Mouse (Mus musculus) lung, postnatal 4 days (tissue): ENCODE measurements around the gene Hspbap1.

Experiments
- DNase-seq, 2 experiments: peaks; one replicate each; pipeline ENCODE4 v3.0.0; 2021

Gene Hspbap1

GRCm38 (mm10) chr16:35806973-35807662 is 36.9 kb downstream of the Hspbap1 start:
- DNase-seq, result no peak

- no peak for DNase-seq
Observed at GRCm38 (mm10) chr16:35807663-35807992, 37.5 kb downstream of the Hspbap1 start.

- no peak for DNase-seq
Observed at GRCm38 (mm10) chr16:35808838-35809237, 38.7 kb downstream of the Hspbap1 start.

- DNase-seq, result no peak
Observed at GRCm38 (mm10) chr16:35813119-35813518, 42.9 kb downstream of the Hspbap1 start.

GRCm38 (mm10) chr16:35817255-35818089 is 47.3 kb downstream of the Hspbap1 start:
- DNase-seq, result peak; percentile 74 to 87

GRCm38 (mm10) chr16:35829999-35830398 is 59.8 kb downstream of the Hspbap1 start:
- DNase-seq, result no peak

GRCm38 (mm10) chr16:35832926-35833325 is 62.8 kb downstream of the Hspbap1 start:
- no peak for DNase-seq

- DNase-seq, result no peak
Observed at GRCm38 (mm10) chr16:35834653-35835052, 64.5 kb downstream of the Hspbap1 start.

- peak in 1 of 2 experiments; percentile 39 for DNase-seq
Observed at GRCm38 (mm10) chr16:35839680-35840079, 69.5 kb downstream of the Hspbap1 start.

GRCm38 (mm10) chr16:35847138-35847537 is 77.0 kb downstream of the Hspbap1 start:
- DNase-seq, result no peak

- DNase-seq, result no peak
Observed at GRCm38 (mm10) chr16:35855846-35856245, 85.7 kb downstream of the Hspbap1 start.

- no peak for DNase-seq
Observed at GRCm38 (mm10) chr16:35856766-35857165, 86.6 kb downstream of the Hspbap1 start.

- peak; percentile 16 to 67 for DNase-seq
Observed at GRCm38 (mm10) chr16:35860236-35860635, 90.1 kb downstream of the Hspbap1 start.

GRCm38 (mm10) chr16:35862057-35862456 is 91.9 kb downstream of the Hspbap1 start:
- DNase-seq, result no peak

GRCm38 (mm10) chr16:35867726-35868125 is 97.6 kb downstream of the Hspbap1 start:
- DNase-seq, result no peak

GRCm38 (mm10) chr16:35869126-35869525 is 99.0 kb downstream of the Hspbap1 start:
- peak in 1 of 2 experiments; percentile 26 for DNase-seq

- DNase-seq, result no peak
Observed at GRCm38 (mm10) chr16:35869656-35870055, 99.5 kb downstream of the Hspbap1 start.

GRCm38 (mm10) chr16:35870581-35871047 is 100.4 kb downstream of the Hspbap1 start:
- peak in 1 of 2 experiments; percentile 5 for DNase-seq

- peak; percentile 49 to 61 for DNase-seq
Observed at GRCm38 (mm10) chr16:35871048-35871851, 101.1 kb downstream of the Hspbap1 start, which contains the start of gene Parp14. Gene Parp14, minus strand, starts transcription at chr16:35871544.

GRCm38 (mm10) chr16:35871898-35872297 is 101.7 kb downstream of the Hspbap1 start:
- DNase-seq, result no peak

GRCm38 (mm10) chr16:35872410-35873006 is 102.3 kb downstream of the Hspbap1 start:
- no peak for DNase-seq

GRCm38 (mm10) chr16:35874416-35874815 is 104.2 kb downstream of the Hspbap1 start:
- DNase-seq, result peak in 1 of 2 experiments; percentile 72
